Mouse (Mus musculus): ENCODE measurements around the gene Slc12a3.
A peak's percentile ranks its signal among the peaks of the same experiment; 100 is the strongest.

Gene Slc12a3

GRCm38 (mm10) chr8:94375551-94375991 is 46.6 kb downstream of the Slc12a3 start:
- no peak for DNase-seq (ENCODE audit: low spot score)

GRCm38 (mm10) chr8:94376176-94376575 is 47.2 kb downstream of the Slc12a3 start:
- DNase-seq (ENCODE audit: low spot score): no peak

DNA sequence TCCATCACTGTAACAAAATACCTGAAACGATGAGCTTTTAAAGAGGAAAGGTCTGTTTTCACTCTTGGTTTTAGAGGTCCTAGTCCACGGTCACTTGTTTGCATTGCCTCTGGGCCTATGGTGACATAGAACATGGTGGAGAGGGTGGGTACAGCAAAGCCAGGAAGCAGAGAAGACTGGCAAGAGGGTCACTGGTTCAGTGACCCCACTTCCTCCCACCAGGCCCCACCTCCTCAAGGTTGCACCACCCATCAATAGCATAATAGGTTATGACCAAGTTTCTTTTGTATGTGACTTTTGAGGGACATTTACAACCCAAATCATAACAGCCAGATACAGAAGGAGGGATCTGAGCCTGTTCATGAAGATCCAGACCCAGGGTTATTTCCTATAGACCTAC is 47.6 kb downstream of the Slc12a3 start:
- DNase-seq (ENCODE audit: low spot score): no peak

DNA sequence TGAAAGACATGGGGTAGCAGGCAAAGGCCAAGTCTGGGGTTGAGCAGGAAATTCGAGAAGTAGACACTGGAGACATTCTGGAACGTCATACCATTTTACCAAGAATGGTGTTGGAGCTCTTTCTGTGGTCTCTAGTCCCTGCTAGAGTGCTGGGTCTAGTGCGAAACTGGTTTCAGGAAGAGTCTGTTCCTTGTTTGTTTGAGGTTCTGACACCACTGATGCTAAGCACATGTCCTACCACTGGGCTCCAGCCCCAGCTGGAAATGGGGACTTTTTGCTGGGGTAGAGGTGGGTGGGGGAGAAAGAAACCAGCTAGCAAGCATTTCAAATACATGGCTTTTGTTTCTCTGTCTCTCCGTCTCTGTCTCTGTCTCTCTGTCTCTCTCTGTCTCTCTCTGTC is 48.0 kb downstream of the Slc12a3 start:
- no peak for DNase-seq (ENCODE audit: low spot score)

DNA sequence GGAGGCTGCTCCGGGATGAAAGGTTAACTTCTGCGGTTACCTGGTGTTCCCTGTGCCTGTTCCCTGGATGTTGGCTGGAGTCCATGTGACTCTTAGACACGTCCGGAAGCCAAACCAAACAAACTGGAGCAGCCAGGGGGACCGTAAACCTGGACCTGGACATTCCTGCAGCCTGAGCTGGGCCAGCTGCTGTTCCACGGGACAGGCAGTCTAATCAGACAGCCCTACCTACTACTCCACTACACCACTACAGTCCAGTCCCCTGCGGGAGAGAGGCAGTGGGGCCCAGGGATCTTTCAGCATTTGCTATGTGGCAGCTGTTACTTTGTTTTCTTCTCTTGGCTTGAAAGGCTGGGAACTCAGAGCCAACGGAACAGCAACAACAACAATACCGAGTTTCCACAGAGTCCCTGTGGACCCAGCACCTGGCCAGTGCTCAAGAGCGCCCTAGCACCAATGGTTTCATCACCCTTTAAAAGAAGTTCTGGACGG is 48.8 kb downstream of the Slc12a3 start:
- peak; percentile 76 for DNase-seq (ENCODE audit: low spot score)

DNA sequence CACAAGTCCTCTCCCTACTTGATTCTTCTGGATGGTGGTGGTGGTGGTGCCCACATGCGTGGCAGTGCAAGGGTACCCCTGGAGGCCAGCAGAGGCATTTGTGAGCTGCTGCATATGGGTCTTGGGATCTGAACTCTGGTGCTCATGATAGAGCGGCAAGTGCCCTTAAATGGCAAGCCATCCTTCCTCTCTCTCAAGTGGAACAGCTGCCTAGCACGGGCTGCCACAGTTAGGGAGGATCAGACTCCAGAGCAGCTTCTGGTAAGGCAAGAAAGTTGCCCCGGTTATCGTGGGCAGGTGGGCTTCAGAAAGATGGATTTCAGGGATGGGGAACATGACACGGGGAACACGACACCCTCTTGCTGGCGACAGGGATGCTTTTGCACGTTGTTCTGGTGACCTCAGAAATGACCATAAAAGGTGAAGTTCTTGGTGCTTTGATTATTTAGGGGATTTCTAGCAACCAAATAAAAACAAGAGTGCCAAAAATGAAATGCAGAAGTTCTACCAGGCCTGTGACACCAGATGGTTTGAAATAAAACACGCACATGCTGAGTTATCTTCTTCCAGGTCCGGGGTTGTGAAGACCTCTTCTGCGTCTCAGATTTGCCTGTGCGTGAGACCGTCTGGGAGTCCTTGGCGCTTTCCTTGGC is 49.9 kb downstream of the Slc12a3 start:
- DNase-seq (ENCODE audit: low spot score): no peak

- no peak for DNase-seq (ENCODE audit: low spot score)
Observed at GRCm38 (mm10) chr8:94379686-94380085, 50.7 kb downstream of the Slc12a3 start.

DNA sequence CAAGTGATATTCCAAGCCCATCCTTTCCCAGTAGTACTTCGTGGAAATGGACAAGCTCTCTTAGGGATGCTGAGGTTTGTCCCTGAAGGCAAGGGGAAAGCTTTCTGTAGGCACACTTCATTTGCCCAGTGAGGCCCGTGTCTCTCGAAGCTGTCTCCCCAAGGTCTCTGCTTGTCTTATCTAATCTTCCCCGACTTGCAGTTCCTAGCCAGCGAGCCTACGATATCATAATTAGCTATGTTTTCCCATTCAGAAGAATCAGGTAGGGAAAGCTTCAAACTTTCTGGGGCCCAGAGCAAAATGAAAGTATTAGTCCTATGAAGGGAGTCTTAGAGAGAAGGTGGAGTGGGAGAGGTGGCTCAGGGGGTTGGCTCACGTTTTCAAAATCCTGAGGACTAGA is 55.2 kb downstream of the Slc12a3 start:
- no peak for DNase-seq (ENCODE audit: low spot score)

DNA sequence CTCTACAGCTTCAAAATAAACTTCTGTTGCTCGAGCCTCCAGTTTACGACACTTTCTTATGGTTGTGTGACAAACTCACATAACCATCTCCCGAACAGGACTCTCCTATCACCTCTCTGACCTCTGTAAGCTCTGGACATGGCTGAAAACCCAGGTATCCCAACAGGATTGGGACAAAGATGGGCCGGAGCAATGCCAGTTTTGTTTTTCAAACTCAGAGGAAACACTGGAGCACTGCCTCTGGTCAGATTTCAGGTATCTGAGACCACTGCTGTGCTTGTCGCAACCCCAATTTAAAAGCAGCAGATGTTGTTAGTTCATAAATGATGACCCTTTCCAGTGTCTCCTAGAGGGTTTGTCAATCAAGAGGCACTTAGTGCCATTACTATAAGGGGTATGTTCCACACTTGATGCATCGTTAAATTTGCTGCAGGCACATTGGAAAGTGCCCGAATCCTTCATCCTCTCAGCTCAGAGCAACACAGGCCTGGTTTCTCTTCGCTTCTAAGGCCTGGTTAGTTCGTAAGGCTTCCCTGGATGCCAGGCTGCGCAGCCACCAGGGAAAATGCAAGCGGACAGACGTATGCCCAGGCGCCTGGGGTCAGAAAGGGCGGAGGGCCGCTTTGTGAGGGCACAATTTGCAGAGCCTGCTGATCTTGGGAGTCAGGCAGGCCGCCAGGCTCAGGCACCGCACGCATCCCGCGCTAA is 56.7 kb downstream of the Slc12a3 start:
- no peak for DNase-seq (ENCODE audit: low spot score)

GRCm38 (mm10) chr8:94386214-94387026 is 57.4 kb downstream of the Slc12a3 start, which contains the start of gene Herpud1:
Gene Herpud1 (plus strand): TSS chr8:94386438.
- peak; percentile 94 for DNase-seq (ENCODE audit: low spot score)

DNA sequence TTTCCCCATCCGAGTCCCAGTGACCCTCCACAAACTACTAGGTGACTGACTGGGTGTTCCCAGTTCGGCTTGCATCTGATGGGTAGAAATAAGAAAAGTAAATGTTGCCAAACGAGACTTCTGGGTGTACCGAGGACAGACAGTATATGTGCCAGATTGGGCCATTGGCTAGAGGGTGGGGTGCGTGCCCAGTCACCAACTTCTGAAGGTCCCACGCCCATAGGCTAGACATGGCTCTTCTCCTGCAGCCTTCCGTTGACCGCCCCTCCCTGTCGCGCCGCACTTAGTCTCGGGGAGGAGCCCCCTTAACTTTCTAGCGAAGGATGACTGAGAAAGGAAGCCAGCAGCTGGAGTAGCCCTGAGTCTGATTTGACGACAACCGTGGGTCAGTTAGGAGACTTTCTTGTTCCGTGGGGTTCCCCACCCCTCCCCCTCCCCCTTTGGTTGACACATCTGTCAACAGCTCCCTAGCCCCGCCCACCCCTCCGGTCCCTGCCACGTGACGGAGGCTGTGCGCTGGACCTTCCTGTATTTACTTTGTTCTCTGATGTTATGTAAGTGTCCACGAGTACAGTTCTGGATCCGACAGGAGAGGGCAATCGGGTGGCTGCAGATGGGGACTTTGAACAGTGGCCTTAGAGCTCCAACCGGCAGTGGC is 58.2 kb downstream of the Slc12a3 start:
- DNase-seq (ENCODE audit: low spot score): peak; percentile 92

GRCm38 (mm10) chr8:94387785-94388184 is 58.8 kb downstream of the Slc12a3 start:
- peak; percentile 25 for DNase-seq (ENCODE audit: low spot score)

DNA sequence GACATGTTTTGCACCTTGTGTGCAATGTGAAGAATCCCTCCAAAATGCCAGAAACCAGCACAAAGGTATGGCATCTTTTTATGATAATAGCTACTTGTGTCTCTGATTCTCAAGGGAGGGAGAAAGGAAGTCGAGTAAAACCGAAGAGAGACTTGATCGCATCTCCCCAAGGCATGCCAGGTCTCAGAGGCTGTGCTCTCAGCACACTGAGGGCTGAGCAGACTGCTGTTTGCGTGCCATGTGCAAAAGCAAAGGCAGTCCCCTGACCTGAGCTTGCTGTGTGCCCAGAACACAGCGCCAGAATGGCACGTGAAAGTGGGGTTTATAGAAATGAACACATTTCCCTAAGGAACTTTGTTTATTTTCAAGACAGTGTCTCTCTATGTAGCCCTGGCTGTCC is 60.5 kb downstream of the Slc12a3 start:
- no peak for DNase-seq (ENCODE audit: low spot score)

GRCm38 (mm10) chr8:94390429-94390828 is 61.4 kb downstream of the Slc12a3 start:
- no peak for DNase-seq (ENCODE audit: low spot score)

- no peak for DNase-seq (ENCODE audit: low spot score)
Observed at GRCm38 (mm10) chr8:94390910-94391309, 61.9 kb downstream of the Slc12a3 start.

- DNase-seq (ENCODE audit: low spot score): peak; percentile 38
Observed at GRCm38 (mm10) chr8:94392147-94392546, 63.1 kb downstream of the Slc12a3 start.

- no peak for DNase-seq (ENCODE audit: low spot score)
Observed at GRCm38 (mm10) chr8:94392648-94393047, 63.6 kb downstream of the Slc12a3 start.

DNA sequence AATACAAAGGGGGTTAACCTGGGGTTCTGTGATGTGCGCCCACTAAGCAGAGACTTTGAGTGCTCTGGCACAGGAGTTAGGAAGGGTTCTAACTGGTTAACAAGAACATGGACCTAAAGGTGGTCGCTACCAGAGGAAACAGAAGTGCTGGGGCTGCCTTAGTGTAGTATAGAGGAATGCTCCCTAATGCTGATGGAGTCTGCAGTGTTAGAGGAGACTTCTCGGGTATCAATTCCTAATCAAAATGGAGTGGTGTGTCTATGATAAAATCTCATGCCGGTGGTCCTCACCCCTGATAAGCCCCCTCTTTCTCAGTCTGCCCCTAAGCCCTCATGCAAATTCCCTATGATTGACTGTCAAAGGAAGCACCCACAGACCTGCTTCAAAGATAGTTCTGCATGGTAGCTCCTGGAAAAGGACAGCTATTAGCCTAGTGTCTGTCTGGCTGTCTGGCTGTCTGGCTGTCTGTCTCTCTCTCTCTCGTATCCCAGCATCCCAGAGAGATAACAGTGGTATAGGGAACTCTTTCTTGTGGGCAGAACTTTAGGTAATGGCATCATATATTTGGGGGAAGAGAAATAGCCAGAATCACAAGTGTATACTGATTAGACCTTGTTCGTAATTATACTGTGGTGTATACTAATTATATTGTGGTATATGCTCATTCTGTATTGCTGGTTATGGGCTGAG is 67.0 kb downstream of the Slc12a3 start:
- DNase-seq (ENCODE audit: low spot score): no peak

GRCm38 (mm10) chr8:94396964-94397657 is 68.1 kb downstream of the Slc12a3 start:
- peak; percentile 46 for DNase-seq (ENCODE audit: low spot score)

- no peak for DNase-seq (ENCODE audit: low spot score)
Observed at GRCm38 (mm10) chr8:94398587-94398986, 69.6 kb downstream of the Slc12a3 start.

Data from adipocyte (in vitro differentiated cells).